Mouse (Mus musculus): Measurements from ENCODE around the gene Tgfa. TPM values are rescaled to one million over a fixed set of nuclear protein-coding genes. Genes with fewer than 3 reads are reported as not detected.

The Tgfa gene
- polyA plus RNA-seq, 1 experiment from 2014 or later: 2.2 TPM

- ATAC-seq (ENCODE audit: insufficient read depth, low FRiP score, low TSS enrichment) (no peak), DNase-seq (ENCODE audit: low spot score) (no peak)
- Histone ChIP-seq H3K4me1 (ENCODE audit: control insufficient read depth, insufficient read depth, low read length) (no peaks in the 10 kb centered on the region), H3K27ac (ENCODE audit: low read depth, low read length) (no peak overlapping the region), H3K9me3 (ENCODE audit: control insufficient read depth, low read length) (no peaks in the 10 kb centered on the region), H3K27me3 (ENCODE audit: control insufficient read depth, insufficient read depth, low read length) (no peaks in the 10 kb centered on the region), H3K4me2 (ENCODE audit: low read depth) (no peak overlapping the region), H3K36me3 (ENCODE audit: control insufficient read depth, insufficient read depth, low read length) (no peaks in the 10 kb centered on the region), H3K4me3 (ENCODE audit: low read depth, low read length) (no peak overlapping the region), H3K9ac (ENCODE audit: low read length) (no peak overlapping the region)
- WGBS: 65% methylated on average over 1 of the region's 1 CpGs
Measured at GRCm38 (mm10) chr6:86317066-86317465, 122.0 kb downstream of the Tgfa start.

- no peak overlapping the region for H3K9ac ChIP-seq (ENCODE audit: low read length)
- 87% methylated on average over 4 of the region's 4 CpGs for WGBS
- H3K4me1 ChIP-seq (ENCODE audit: control insufficient read depth, insufficient read depth, low read length): no peaks in the 10 kb centered on the region
- H3K4me2 ChIP-seq (ENCODE audit: low read depth): no peak overlapping the region
- H3K27me3 ChIP-seq (ENCODE audit: control insufficient read depth, insufficient read depth, low read length): no peaks in the 10 kb centered on the region
- no peak overlapping the region for H3K27ac ChIP-seq (ENCODE audit: low read depth, low read length)
- H3K4me3 ChIP-seq (ENCODE audit: low read depth, low read length): no peak overlapping the region
- H3K9me3 ChIP-seq (ENCODE audit: control insufficient read depth, low read length): no peaks in the 10 kb centered on the region
- H3K36me3 ChIP-seq (ENCODE audit: control insufficient read depth, insufficient read depth, low read length): no peaks in the 10 kb centered on the region
- no peak for ATAC-seq (ENCODE audit: insufficient read depth, low FRiP score, low TSS enrichment)
- no peak for DNase-seq (ENCODE audit: low spot score)
Measured at GRCm38 (mm10) chr6:86318855-86319254, 123.8 kb downstream of the Tgfa start.

- Histone ChIP-seq H3K27me3 (ENCODE audit: control insufficient read depth, insufficient read depth, low read length) (no peaks in the 10 kb centered on the region), H3K36me3 (ENCODE audit: control insufficient read depth, insufficient read depth, low read length) (no peaks in the 10 kb centered on the region), H3K9me3 (ENCODE audit: control insufficient read depth, low read length) (no peaks in the 10 kb centered on the region), H3K27ac (ENCODE audit: low read depth, low read length) (no peak overlapping the region), H3K4me1 (ENCODE audit: control insufficient read depth, insufficient read depth, low read length) (no peaks in the 10 kb centered on the region), H3K4me2 (ENCODE audit: low read depth) (no peak overlapping the region), H3K4me3 (ENCODE audit: low read depth, low read length) (no peak overlapping the region), H3K9ac (ENCODE audit: low read length) (no peak overlapping the region)
- ATAC-seq (ENCODE audit: insufficient read depth, low FRiP score, low TSS enrichment) (no peak), DNase-seq (ENCODE audit: low spot score) (no peak)
- 92% methylated on average over 4 of the region's 5 CpGs for WGBS
Measured at GRCm38 (mm10) chr6:86322031-86322563, 127.1 kb downstream of the Tgfa start.

- H3K4me1 ChIP-seq (ENCODE audit: control insufficient read depth, insufficient read depth, low read length): no peaks in the 10 kb centered on the region
- 90% methylated on average over 9 of the region's 9 CpGs for WGBS
- H3K4me3 ChIP-seq (ENCODE audit: low read depth, low read length): no peak overlapping the region
- no peak for ATAC-seq (ENCODE audit: insufficient read depth, low FRiP score, low TSS enrichment)
- no peaks in the 10 kb centered on the region for H3K36me3 ChIP-seq (ENCODE audit: control insufficient read depth, insufficient read depth, low read length)
- H3K27me3 ChIP-seq (ENCODE audit: control insufficient read depth, insufficient read depth, low read length): no peaks in the 10 kb centered on the region
- no peak overlapping the region for H3K9ac ChIP-seq (ENCODE audit: low read length)
- no peak overlapping the region for H3K27ac ChIP-seq (ENCODE audit: low read depth, low read length)
- H3K4me2 ChIP-seq (ENCODE audit: low read depth): no peak overlapping the region
- H3K9me3 ChIP-seq (ENCODE audit: control insufficient read depth, low read length): no peaks in the 10 kb centered on the region
- no peak for DNase-seq (ENCODE audit: low spot score)
Measured at GRCm38 (mm10) chr6:86322991-86323390, 128.0 kb downstream of the Tgfa start.

- WGBS: 86% methylated on average over 3 of the region's 3 CpGs
- ATAC-seq (ENCODE audit: insufficient read depth, low FRiP score, low TSS enrichment): no peak
- H3K4me3 ChIP-seq (ENCODE audit: low read depth, low read length): no peak overlapping the region
- no peaks in the 10 kb centered on the region for H3K9me3 ChIP-seq (ENCODE audit: control insufficient read depth, low read length)
- H3K27me3 ChIP-seq (ENCODE audit: control insufficient read depth, insufficient read depth, low read length): no peaks in the 10 kb centered on the region
- no peak overlapping the region for H3K9ac ChIP-seq (ENCODE audit: low read length)
- no peak overlapping the region for H3K27ac ChIP-seq (ENCODE audit: low read depth, low read length)
- no peak for DNase-seq (ENCODE audit: low spot score)
- no peak overlapping the region for H3K4me2 ChIP-seq (ENCODE audit: low read depth)
- H3K4me1 ChIP-seq (ENCODE audit: control insufficient read depth, insufficient read depth, low read length): no peaks in the 10 kb centered on the region
- no peaks in the 10 kb centered on the region for H3K36me3 ChIP-seq (ENCODE audit: control insufficient read depth, insufficient read depth, low read length)
Measured at GRCm38 (mm10) chr6:86324400-86324799, 129.4 kb downstream of the Tgfa start.

Other genes starting within 250 kb of the Tgfa start
- gene Dusp11, start 233.6 kb upstream of the Tgfa start, polyA plus RNA-seq (2014; fragmentation: Nextera tagmentation; extraction: Ambion mirVana): 45.0 and 46.9 TPM in 2 replicates
- gene Figla, start 179.1 kb upstream of the Tgfa start, polyA plus RNA-seq (2014; fragmentation: Nextera tagmentation; extraction: Ambion mirVana): not detected in 2 replicates
- gene Add2, start 166.5 kb upstream of the Tgfa start, polyA plus RNA-seq (2014; fragmentation: Nextera tagmentation; extraction: Ambion mirVana): 65.8 and 67.0 TPM in 2 replicates
- gene Fam136a, start 170.4 kb downstream of the Tgfa start, polyA plus RNA-seq (2014; fragmentation: Nextera tagmentation; extraction: Ambion mirVana): 142 and 144 TPM in 2 replicates
- 658 and 707 TPM in 2 replicates for gene Snrpg, start 176.1 kb downstream of the Tgfa start, polyA plus RNA-seq (2014; fragmentation: Nextera tagmentation; extraction: Ambion mirVana)
- gene Pcyox1, start 201.9 kb downstream of the Tgfa start, polyA plus RNA-seq (2014; fragmentation: Nextera tagmentation; extraction: Ambion mirVana): 105 and 107 TPM in 2 replicates
- gene Tia1, start 209.0 kb downstream of the Tgfa start, polyA plus RNA-seq (2014; fragmentation: Nextera tagmentation; extraction: Ambion mirVana): 235 and 246 TPM in 2 replicates
- not detected in 2 replicates for gene Gm44790, start 231.4 kb downstream of the Tgfa start, polyA plus RNA-seq (2014; fragmentation: Nextera tagmentation; extraction: Ambion mirVana)
- 21.0 and 24.1 TPM in 2 replicates for gene C87436, start 243.2 kb downstream of the Tgfa start, polyA plus RNA-seq (2014; fragmentation: Nextera tagmentation; extraction: Ambion mirVana)

Data from neural tube, embryonic 11.5 days (tissue).